Mouse (Mus musculus): Measurements from ENCODE around the gene Copz1.
"Not testable (repeated sequence)": the region's sequence is repeated elsewhere in the genome, so short reads cannot be mapped to it uniquely, and the experiment has no call there.

Gene Copz1

DNA sequence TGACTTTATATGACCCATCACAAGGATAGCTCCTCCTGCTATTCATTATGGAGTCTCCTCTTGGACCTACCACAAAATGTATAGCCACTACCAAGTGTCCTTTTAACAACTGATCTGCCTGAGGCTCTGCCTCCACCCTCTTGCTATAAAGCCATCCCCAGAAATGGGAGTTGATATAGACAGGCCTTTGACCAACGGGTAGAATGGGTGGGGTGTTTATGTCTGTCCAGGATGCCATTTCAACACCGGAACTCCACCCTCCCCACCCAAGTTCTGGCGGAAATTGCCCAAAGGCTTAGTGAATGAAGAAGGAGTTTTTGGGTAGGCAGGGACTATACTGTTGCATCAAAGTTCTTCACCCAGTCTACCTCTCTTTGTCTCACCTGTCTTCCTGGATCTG lies 19.9 kb upstream of the Copz1 start:
- no peak for DNase-seq (ENCODE audit: low spot score)

DNA sequence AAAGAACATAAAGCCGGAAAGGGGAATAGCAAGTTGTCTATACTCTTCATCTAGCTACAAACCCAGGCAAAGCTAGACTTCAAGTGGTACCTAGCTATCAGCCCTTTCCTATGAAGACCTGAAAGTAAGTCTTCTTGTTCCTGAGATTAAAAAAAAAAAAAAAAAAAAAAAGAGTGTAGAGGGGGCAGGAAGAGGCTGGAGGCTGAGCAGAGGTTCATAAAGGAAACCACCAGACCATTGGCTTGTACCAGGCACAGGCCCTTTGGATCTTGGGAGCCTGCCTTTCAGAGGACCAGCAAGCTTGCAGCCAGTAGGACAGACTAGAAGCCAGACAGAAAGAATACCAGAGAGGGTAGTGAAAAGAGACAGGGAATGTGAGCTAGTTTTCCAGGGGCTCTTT lies 19.2 kb upstream of the Copz1 start:
- DNase-seq (ENCODE audit: low spot score): no peak

DNA sequence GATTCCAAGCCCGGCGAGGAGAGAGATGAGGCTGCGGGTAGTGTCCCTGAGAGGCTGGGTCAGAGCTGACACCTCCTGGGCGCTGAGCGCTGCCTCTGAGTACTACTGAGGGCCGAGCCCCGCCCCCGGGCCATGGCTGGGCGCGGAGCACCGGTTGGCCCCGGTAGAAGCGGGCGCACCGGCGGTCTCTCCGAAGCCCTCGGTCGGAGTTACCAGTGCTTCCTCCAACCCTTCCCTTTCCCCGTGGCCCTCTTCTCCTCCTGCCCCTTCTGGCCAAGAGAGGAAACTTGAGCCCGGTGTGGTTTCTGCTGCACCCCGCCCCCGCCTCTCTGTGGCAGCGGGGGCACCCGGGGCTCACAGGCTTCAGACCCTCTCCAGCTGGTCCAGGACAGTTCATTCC lies 17.3 kb upstream of the Copz1 start:
- DNase-seq (ENCODE audit: low spot score): peak; percentile 51

DNA sequence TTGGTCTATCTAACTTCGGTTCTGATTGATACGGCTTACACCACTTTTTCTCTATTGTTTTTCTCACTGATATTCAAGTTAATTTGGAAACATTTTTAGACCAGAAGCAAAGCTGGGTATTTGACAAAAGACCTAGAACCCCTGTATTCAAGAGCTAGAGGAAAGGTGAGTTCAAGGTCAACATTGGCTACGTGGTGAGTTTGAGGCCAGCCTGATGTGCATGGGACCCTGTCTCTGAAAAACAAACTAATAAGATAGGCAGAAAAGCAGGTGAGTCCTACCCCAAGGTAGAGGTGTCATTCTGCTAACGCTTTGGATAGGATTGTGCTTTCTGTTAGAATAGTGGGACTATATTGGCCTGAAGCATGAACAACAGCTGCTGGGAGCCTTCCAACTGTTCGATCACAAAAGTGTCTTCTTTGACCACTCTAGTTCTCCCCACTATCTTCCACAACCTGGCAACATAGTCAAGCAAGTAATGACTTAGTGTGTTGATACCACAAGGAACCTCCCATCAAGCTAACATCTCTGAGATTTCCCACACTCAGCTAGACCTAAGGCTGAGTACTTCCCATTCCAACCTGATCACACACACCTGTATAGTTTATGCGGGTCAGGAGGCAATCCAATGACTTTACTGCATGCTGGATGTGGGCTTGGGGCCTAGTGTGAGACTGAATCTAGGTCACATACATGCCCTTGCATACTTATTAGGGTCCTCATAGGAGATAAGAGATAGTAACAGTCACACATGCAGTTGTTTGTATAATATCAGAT lies 16.1 kb upstream of the Copz1 start:
- DNase-seq (ENCODE audit: low spot score): no peak

DNA sequence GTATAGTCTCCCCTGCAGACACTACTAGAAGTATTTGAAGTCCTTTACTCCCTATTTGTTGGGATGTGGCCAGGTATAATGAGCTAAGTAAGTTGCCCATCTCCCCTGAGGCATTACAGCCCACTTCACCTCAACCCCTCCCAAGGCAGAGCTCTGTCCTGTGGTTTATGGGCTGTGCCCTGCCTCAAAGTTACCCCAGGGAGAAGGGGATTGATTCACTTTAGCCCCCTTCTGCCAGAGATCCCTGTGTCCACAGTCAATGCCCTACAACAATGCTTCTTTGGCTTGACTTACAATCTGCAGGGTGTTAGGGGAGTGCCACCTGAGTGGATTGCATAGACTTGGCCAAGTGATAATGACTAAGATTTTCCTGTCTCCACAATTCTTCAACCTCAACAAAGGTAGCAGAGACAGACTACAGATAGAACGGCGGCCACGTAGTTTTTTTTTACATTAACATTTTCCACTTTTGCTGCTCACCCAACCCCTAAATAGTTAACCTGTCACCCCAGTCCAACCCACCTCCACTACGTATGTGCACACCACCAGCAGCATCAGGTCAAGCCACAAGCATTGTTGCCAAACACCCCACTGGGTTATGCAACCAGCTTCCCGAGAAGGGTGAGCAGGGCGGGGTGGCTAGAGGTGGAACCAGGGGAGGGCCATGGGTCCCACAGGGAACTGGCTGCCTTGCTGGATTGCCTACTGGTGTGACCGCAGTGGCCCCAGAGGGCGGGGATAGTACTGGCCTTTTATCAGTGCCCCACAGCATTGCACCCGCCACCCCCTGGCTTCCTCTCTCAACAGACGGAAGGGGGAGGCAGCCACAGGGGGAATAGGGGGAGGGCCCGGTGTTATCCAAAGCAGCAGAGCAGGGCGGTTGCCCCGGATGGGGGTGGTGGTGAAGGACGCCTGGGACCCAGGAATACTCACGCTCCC lies 14.5 kb upstream of the Copz1 start, which contains the start of gene Nfe2:
TSS of gene Nfe2 (minus strand) at position 614 of the 939 bp plus-strand sequence.
- DNase-seq (ENCODE audit: low spot score): peak; percentile 62

DNA sequence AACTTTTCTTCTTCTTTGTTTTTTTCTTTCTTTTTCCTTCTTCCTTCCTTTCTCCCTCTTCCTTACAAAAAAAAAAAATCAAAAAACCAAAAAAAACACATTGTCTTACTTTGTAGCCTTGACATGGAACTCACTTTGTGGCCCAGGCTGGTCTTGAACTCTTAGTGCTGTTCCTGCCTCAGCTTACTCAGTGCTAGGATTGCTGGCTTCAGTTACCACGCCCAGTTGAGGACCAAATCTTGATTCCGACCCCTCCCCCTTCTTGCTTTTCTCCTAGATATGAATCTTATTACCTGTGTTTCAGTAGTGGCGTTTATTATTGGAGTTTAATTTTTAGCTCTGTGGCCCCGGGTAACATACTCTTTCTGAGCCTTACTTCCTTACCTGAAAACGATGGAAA lies 13.4 kb upstream of the Copz1 start:
- DNase-seq (ENCODE audit: low spot score): no peak

DNA sequence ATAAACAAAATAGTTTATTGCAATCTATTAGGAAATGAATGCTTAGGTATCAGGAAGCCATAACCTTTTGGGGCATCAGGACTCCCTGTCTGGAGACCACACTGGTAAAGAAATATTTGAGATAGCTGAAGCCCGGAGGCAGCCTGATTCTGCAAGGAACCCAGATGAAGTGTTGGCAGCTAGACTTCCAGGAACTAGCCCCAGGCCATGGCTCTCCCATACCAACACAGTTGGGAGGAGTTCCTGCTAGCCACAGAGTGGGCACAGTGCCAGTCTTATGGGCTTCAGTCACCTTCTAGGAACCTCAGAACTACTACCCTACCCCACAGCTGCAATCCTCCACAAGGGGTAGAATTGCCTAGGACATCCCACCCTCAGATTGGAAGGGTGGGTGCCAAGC lies 12.5 kb upstream of the Copz1 start:
- no peak for DNase-seq (ENCODE audit: low spot score)

DNA sequence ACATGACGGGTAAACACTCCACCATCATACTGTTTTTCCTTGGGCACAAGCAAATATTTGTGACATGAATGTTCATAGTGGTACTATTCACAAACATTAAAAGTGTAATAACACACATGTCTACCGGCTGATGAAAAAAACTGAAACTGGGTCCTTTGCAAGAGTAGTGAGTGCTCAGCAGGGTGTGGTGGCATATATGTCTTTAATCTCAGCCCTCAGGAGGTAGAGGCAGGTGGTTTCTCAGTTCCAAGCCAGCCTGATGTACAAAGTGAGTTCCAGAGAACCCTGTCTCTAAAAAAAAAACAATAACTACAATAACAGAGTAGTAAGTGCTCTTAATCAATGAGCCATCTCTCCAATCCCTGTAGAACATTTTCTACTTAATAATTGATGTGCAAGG lies 7.7 kb upstream of the Copz1 start:
- no peak for DNase-seq (ENCODE audit: low spot score)

DNA sequence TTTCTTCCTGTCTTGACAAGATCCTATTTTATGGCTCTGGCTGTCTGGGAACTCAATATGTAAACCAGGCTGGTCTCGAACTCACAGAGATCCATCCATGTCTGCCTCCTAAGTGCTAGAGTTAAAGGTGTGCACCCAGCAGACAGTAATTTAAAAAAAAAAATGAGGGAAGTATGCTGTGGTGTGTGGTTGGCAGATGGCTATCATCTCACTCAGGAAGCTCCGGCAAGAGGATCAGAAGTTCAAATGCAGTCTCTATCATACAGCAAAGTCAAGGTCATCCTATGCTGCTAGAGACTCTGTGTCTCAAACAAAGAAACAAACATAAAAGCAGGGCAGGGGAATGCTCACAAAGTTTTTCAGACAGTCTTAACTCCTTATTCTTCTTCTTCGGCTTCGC lies 3.6 kb upstream of the Copz1 start:
- DNase-seq (ENCODE audit: low spot score): no peak

DNA sequence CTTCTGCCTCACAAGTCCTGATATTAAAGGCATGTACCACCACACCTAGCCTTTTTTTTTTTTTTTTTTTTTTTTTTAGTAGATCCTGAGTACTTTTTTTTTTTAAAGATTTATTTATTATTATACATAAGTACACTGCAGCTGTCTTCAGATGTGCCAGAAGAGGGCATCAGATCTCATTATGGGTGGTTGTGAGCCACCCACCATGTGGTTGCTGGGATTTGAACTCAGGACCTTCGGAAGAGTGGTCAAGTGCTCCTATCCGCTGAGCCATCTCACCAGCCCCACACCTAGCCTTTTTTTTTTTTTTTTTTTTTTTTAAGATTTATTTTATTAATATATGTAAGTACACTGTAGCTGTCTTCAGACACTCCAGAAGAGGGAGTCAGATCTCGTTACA lies 3.4 kb downstream of the Copz1 start:
- DNase-seq (ENCODE audit: low spot score): not testable (repeated sequence)

DNA sequence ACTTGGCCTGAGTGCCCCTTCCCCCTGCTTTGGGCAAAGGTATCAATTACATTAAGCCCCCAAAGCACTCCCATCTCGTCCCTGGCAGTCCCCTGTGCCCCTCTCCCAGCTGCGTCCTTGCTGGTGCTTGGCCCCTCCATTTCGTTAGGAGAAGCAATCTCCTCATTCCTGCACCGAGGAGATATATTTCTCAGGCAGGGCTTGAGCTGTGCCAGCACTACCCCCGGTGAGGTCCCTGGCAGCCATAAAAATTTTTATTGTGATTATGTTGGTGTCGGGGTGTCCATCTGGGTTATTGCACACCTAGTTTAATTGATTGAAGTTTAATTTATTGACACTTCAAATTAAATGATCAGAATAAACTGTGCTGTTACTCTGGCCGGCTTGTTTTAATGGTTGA lies 5.4 kb downstream of the Copz1 start:
- DNase-seq (ENCODE audit: low spot score): no peak

DNA sequence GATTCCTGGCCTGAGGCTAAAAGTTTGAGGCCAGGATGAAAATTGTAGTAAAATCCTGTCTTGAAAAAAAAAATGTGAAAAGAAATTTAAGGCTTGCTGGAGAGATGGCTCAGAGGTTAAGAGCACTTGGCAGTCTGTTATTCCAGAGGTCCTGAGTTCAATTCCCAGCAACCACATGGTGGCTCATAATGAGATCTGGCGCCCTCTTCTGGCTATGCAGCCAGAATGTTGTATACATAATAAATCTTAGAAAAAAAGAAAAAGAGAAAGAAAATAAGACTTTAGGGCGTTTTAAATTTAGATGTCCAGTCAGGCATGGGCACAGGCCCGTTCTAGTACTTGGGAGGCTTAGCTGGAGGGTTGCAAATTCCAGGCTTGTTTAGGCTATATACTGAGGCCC lies 7.2 kb downstream of the Copz1 start:
- no peak for DNase-seq (ENCODE audit: low spot score)

DNA sequence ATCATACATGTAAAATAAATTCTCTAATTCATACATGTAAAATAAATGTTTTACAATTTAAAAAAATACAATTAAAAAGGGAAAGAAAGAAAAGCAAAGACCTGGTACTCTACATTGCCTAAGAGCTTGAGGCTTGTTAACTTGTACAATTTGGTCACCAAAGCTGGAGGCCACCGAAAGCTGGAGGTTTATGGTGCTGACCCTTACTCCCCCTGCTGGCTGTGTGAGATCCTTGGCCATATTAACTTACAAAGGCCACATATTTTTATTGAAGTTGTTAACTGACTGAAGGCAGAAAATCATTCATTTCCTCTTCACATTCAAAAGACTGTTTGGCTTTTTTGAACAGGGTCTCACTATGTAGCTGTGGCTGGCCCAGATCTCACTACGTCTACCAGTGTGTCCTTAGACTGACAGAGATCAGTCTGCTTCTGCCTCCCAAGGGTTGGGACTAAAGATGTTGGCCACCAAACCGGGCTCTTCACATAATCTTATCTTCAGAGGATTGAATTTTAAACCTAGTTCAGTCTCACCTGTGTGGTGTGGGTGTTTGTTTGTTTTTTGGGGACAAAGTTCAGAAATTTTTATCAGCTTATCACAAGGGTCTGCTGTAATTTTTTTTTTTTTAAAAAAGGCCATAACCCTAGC lies 8.4 kb downstream of the Copz1 start:
- no peak for DNase-seq (ENCODE audit: low spot score)

DNA sequence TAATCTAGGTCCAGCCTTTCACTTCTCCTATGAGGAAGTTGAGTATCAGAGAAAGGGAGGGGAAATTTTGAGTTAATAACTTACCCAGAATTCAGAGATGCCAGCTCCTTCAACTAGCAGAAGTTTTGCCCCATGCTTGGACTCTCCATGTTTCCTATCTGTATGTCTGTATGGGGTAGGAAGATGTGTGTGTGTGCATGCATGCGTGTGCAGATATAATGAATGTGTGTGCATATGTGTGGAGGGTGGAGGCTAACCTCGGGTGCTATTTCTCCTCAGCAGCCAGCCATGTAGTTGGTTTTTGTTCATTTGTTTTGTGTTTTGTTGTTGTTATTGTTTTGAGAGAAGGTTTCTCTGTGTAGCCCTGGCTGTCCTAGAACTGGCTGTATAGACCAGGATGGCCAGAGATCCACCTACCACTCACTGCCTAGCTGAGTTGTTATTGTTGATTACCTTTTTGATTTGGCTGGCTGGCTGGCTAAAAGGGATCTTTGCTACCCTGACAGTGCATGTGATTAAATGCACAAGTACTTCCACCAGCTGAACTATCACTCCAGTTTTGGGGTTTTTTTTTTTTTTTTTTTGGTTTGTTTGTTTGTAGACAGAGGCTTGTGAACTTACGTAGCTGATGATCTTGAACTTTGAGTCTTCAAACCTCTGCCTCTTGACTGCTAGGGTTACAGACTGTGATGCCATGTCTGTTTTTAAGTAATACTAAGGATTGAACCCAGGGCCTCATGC lies 9.1 kb downstream of the Copz1 start:
- no peak for DNase-seq (ENCODE audit: low spot score)

DNA sequence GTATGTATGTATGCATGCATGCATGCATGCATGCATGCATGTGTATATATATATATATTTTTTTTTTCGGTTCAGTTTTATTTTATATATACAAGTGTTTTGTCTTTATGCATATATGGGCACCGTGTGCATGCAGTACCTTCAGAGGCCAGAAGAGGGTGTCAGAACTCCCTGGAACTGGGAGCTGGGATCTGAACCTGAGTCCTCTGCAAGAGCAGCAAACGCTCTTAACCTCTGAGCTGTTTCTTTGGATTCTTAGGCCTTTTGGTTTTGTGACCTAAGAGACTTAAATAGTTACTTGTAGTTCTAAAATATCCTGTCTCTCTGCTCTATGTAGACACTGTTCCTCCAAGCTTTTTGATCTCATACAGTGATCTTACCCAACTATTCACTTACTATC lies 11.6 kb downstream of the Copz1 start:
- DNase-seq (ENCODE audit: low spot score): no peak

DNA sequence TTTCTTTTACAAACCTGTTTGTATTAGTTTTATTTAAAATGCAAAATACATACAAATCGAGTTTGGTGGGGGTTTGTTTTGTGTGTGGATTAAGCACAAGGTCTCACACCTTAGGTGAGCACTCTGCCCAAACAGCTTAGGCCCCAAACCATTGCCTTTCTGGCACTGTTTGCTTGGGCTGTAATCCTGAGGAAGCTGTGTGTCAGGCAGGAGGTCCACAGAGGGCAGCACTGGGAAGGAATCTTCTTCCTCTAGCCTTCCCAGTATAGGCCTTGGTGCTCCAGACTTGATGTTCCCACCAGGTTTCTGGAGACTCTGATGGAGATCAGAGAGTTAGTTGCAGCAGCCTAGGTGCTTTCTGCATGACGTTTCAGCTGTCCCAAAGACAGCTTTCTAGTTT lies 12.1 kb downstream of the Copz1 start:
- DNase-seq (ENCODE audit: low spot score): no peak

DNA sequence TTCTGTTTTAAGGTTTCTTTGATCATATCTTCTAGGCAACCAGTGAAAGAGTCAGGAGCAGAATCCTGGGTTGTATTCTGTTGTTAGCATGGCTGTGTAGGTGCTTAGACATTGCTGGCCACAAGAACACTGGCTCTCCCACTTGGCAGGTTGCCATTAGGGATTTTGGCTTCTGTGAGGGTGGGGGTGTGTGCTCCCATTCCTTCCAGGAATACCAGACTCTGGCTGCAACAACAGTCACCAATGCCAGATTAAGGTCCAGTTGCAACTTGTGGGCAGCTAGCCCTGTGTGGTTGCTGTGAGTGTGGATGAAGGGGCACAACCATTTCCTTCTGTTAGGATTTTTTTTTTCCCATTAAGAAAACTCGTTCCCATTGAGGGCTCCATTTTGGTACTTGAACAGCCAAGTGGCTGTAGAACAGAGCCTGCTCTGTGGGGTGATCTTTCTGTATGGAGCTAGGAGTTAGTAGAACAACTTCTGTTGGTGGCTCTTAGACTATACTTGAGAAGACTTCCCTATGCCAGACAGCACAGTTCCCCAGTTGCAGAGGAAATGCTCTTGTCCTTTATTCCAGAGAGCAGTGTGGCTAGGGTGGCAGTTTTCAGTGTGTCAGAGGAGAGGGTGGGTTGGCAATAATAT lies 13.4 kb downstream of the Copz1 start:
- peak; percentile 46 for DNase-seq (ENCODE audit: low spot score)

DNA sequence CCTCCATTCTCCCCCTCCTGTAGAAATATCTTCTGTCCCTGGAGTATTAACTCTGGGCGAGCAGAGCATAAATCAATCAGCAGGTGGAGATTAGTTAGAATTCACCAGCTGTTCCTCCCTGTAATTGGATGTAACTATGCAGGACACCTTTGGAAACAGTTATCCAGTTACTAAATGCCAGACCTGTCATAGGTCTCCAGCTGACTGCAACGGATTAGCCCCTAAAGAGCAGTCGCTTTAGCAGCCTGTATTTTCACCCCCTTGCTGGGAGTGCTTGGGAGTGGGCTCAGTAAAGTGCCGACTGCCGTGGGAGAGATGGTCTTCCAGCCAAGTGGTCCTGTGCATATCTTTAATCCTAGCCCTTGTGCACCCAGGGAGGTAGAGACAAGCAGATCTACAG lies 17.1 kb downstream of the Copz1 start:
- DNase-seq (ENCODE audit: low spot score): no peak

DNA sequence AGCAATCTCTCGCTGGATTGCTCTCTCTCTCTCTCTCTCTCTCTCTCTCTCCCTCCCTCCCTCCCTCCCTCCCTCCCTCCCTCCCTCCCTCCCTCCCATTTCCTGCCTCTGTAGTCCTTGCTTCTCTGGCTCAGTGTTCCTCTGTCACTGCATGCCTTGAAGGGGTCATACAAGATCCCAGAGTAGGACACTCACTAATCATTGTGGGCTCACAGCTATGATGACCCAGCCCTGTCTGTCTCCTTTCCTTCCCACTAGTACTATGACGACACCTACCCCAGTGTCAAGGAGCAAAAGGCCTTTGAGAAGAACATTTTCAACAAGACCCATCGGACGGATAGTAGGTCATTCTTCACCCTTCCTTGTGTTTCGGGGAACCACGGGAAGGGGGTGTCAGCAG lies 17.9 kb downstream of the Copz1 start:
- DNase-seq (ENCODE audit: low spot score): no peak

DNA sequence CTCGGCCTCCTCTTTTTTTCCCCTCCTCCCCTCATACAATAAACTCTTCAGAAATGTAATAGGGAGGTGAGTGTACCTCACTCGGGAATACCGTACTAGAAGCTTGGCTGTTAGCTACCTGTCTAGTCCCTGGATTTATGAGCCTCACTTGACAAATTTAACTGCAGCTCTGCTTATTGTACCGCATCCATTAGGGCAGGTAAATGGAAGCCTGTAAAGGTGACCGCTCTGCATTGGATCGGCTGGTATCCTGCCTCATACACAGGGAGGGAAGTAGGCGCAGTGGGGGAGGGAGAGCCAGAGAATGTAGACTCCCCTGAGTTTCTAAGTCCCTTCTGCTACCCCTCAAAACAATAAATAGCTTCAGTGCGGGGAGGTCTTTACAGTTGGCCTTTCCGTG lies 18.3 kb downstream of the Copz1 start:
- DNase-seq (ENCODE audit: low spot score): no peak

DNA sequence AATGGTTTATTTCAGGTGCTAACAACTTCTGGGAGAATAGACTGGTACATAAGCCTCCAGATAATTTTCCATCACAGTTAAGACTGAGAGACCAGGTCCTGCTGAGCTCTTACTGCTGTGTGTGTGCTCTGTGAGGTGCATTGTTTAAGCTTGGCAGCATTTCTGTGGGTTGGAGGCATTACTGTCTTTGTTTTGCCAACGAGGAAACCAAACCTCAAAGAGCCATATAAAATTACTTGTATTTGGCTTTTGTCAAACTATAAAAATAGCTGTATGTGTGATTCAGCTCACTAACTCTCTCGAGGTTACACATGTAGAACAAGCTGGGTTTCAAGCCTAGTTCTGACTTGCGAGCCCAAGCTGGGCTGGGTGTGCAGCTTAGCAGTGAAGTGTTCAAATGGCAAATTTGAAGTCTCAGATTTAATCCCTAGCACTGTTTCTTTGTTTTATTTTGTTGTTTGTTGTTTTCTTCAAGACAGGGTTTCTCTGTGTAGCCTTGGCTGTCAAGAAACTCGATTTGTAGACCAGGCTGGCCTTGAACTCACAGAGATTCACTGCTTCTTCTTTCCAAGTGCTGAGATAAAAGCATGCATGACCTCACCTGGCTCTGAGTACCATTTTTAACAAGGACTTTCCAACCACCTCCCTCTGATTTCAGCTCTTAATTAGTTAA lies 20.3 kb downstream of the Copz1 start:
- no peak for DNase-seq (ENCODE audit: low spot score)

Measured in ovary, postnatal 36 days (tissue).